Mouse (Mus musculus) CD4-positive helper T cell, adult 2 months (primary cell): ENCODE data around the gene Tex22.
A peak's percentile ranks its signal among the peaks of the same experiment; 100 is the strongest.

ENCODE experiments used
- DNase-seq: peaks from one replicate; pipeline ENCODE4 v3.0.0-alpha.2; 2012; ENCODE audit warnings: low read depth, missing footprints, low spot score

Tex22 gene

GRCm38 (mm10) chr12:113056089-113056488 is 18.2 kb upstream of the Tex22 start:
- DNase-seq = no peak

GRCm38 (mm10) chr12:113060178-113060577 is 14.1 kb upstream of the Tex22 start:
- no peak for DNase-seq

- DNase-seq = no peak
These were observed 12.7 kb upstream of the Tex22 start for GRCm38 (mm10) chr12:113061606-113062005.

GRCm38 (mm10) chr12:113062201-113062600 is 12.1 kb upstream of the Tex22 start:
- DNase-seq = no peak

GRCm38 (mm10) chr12:113063700-113064099 is 10.6 kb upstream of the Tex22 start:
- no peak for DNase-seq

GRCm38 (mm10) chr12:113068002-113068401 is 6.3 kb upstream of the Tex22 start:
- no peak for DNase-seq

- no peak for DNase-seq
These were observed 4.9 kb upstream of the Tex22 start for GRCm38 (mm10) chr12:113069389-113069788.

GRCm38 (mm10) chr12:113071321-113071720 is 3.0 kb upstream of the Tex22 start:
- no peak for DNase-seq

GRCm38 (mm10) chr12:113071827-113072226 is 2.5 kb upstream of the Tex22 start:
- no peak for DNase-seq

- peak; percentile 70 for DNase-seq
These were observed 628 bp upstream of the Tex22 start for GRCm38 (mm10) chr12:113073420-113074328.

- DNase-seq = peak; percentile 90
These were observed 757 bp downstream of the Tex22 start for GRCm38 (mm10) chr12:113075063-113075454.

GRCm38 (mm10) chr12:113075486-113075885 is 1.2 kb downstream of the Tex22 start:
- no peak for DNase-seq

GRCm38 (mm10) chr12:113087276-113087675 is 13.0 kb downstream of the Tex22 start:
- no peak for DNase-seq

GRCm38 (mm10) chr12:113088026-113088425 is 13.7 kb downstream of the Tex22 start:
- DNase-seq = no peak

GRCm38 (mm10) chr12:113089107-113089506 is 14.8 kb downstream of the Tex22 start:
- DNase-seq = no peak

- DNase-seq = no peak
These were observed 15.8 kb downstream of the Tex22 start for GRCm38 (mm10) chr12:113090053-113090452.

GRCm38 (mm10) chr12:113097040-113097439 is 22.7 kb downstream of the Tex22 start:
- DNase-seq = no peak

GRCm38 (mm10) chr12:113097749-113098281 is 23.5 kb downstream of the Tex22 start, which contains the start of gene Mta1:
Mta1 (plus strand) TSS chr12:113098278.
- peak; percentile 60 for DNase-seq

GRCm38 (mm10) chr12:113098530-113099151 is 24.3 kb downstream of the Tex22 start:
- peak; percentile 59 for DNase-seq

- peak; percentile 20 for DNase-seq
These were observed 25.4 kb downstream of the Tex22 start for GRCm38 (mm10) chr12:113099470-113100237.

GRCm38 (mm10) chr12:113100448-113101076 is 26.3 kb downstream of the Tex22 start:
- no peak for DNase-seq
